Mouse (Mus musculus) bone marrow, adult 2 months (tissue): Measurements from ENCODE around the gene Ccdc8.

ENCODE experiments used
- CTCF ChIP-seq: fragments of 200-500 bp; IDR thresholded peaks from 2 replicates; pipeline ENCODE4 v1.5.1; 2011; ENCODE audit warnings: low read length, control low read depth; ENCODE audit not compliant: control insufficient read depth, insufficient read depth
- POLR2A ChIP-seq: fragments of 200-500 bp; IDR thresholded peaks from 2 replicates; pipeline ENCODE4 v1.6.1; 2011; ENCODE audit warnings: low read depth, mild to moderate bottlenecking, control low read depth, low read length, borderline replicate concordance; ENCODE audit not compliant: control insufficient read depth

- TF ChIP-seq CTCF (no peak), POLR2A (no peak; the same call in 1 of the 2 replicates)
These were observed 1.3 kb downstream of the Ccdc8 start for GRCm38 (mm10) chr7:16993651-16994399.
